Mouse (Mus musculus): ENCODE data around the gene Ccdc107.

The Ccdc107 gene

GRCm38 (mm10) chr4:43515764-43516708 lies 23.3 kb downstream of the Ccdc107 start:
- DNase-seq: no peak

- DNase-seq: no peak
These were observed 26.9 kb downstream of the Ccdc107 start for GRCm38 (mm10) chr4:43519551-43519950.

GRCm38 (mm10) chr4:43519956-43520355 lies 27.3 kb downstream of the Ccdc107 start:
- DNase-seq: peak; percentile 94

- DNase-seq: no peak
These were observed 35.2 kb downstream of the Ccdc107 start for GRCm38 (mm10) chr4:43527880-43528279.

- DNase-seq: peak; percentile 38
These were observed 35.8 kb downstream of the Ccdc107 start for GRCm38 (mm10) chr4:43528487-43528886.

- DNase-seq: no peak
These were observed 37.4 kb downstream of the Ccdc107 start for GRCm38 (mm10) chr4:43530081-43530501.

- DNase-seq: peak; percentile 89
These were observed 37.9 kb downstream of the Ccdc107 start for GRCm38 (mm10) chr4:43530581-43530980.

- no peak for DNase-seq
These were observed 40.6 kb downstream of the Ccdc107 start for GRCm38 (mm10) chr4:43533270-43533669.

GRCm38 (mm10) chr4:43535628-43536027 lies 42.9 kb downstream of the Ccdc107 start:
- no peak for DNase-seq

GRCm38 (mm10) chr4:43536031-43536430 lies 43.3 kb downstream of the Ccdc107 start:
- DNase-seq: no peak

GRCm38 (mm10) chr4:43542044-43542443 lies 49.3 kb downstream of the Ccdc107 start:
- DNase-seq: no peak

All from lung, postnatal 36 days (tissue).